Mouse (Mus musculus): ENCODE data around the gene Clca2. TPM values are rescaled to one million over a fixed set of nuclear protein-coding genes. Genes with fewer than 3 reads are reported as not detected.

Gene Clca2
- total and polyA plus RNA-seq, 2 experiments from 2014 or later, result not detected

GRCm38 (mm10) chr3:145049820-145050219 lies 49.4 kb downstream of the Clca2 start:
- no peaks in the 10 kb centered on the region for H3K27me3 ChIP-seq (ENCODE audit: insufficient read depth, low read length)
- no peak for TF ChIP-seq CTCF (IDR thresholded peaks at IDR 0.05; ENCODE audit: low read depth)
- H3K36me3 ChIP-seq (ENCODE audit: insufficient read depth), result no peaks in the 10 kb centered on the region
- no peak overlapping the region for H3K4me3 ChIP-seq (ENCODE audit: low read depth, low read length)
- WGBS, result 87% methylated on average over 3 of the region's 3 CpGs
- DNase-seq (no peak), ATAC-seq (no peak)
- no peak overlapping the region for H3K27ac ChIP-seq (ENCODE audit: low read depth, low read length)
- no peaks in the 10 kb centered on the region for H3K9me3 ChIP-seq (ENCODE audit: low read length)
- no peaks in the 10 kb centered on the region for H3K4me1 ChIP-seq (ENCODE audit: insufficient read depth)
- H3K9ac ChIP-seq, result no peak overlapping the region
- no peak overlapping the region for H3K4me2 ChIP-seq (ENCODE audit: low read depth)

DNA sequence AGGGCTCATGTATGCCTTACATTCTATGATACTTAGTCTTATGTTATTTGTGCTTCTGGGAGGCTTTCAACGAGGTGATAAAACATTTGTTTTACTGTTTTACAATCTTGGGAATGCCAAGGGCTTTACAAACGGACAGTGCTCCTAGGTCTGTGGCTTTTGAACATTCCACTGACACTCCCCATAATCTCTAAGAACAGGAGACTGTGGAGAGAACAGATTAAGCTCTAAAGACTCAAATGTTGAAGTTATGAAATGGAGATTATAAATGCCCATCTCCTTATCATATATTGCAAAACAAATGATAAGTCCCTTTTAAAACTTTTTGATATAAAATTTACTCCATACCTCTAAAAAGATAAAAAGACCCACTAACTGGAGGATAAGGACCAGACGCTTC lies 60.4 kb downstream of the Clca2 start:
- Histone ChIP-seq H3K36me3 (ENCODE audit: insufficient read depth) (no peaks in the 10 kb centered on the region), H3K4me1 (ENCODE audit: insufficient read depth) (no peaks in the 10 kb centered on the region), H3K27ac (ENCODE audit: low read depth, low read length) (no peak overlapping the region), H3K9me3 (ENCODE audit: low read length) (no peaks in the 10 kb centered on the region), H3K27me3 (ENCODE audit: insufficient read depth, low read length) (no peaks in the 10 kb centered on the region), H3K4me2 (ENCODE audit: low read depth) (no peak overlapping the region), H3K9ac (no peak overlapping the region), H3K4me3 (ENCODE audit: low read depth, low read length) (no peak overlapping the region)
- DNase-seq, result no peak
- WGBS, result 69% methylated on average over 3 of the region's 3 CpGs
- TF ChIP-seq CTCF (IDR thresholded peaks at IDR 0.05; ENCODE audit: low read depth), result no peak
- no peak for ATAC-seq

GRCm38 (mm10) chr3:145032676-145033075 lies 66.6 kb downstream of the Clca2 start, which contains the start of gene Clca1:
Gene Clca1 (minus strand): TSS chr3:145032776.
- no peak for ATAC-seq
- H3K9me3 ChIP-seq (ENCODE audit: low read length), result no peaks in the 10 kb centered on the region
- no peak within 1 kb of the TSS for H3K9ac ChIP-seq
- DNase-seq, result no peak
- TF ChIP-seq CTCF (IDR thresholded peaks at IDR 0.05; ENCODE audit: low read depth), result no peak
- H3K27me3 ChIP-seq (ENCODE audit: insufficient read depth, low read length), result no peaks in the 10 kb centered on the region
- no peak within 1 kb of the TSS for H3K4me2 ChIP-seq (ENCODE audit: low read depth)
- no peaks in the 10 kb centered on the region for H3K4me1 ChIP-seq (ENCODE audit: insufficient read depth)
- H3K27ac ChIP-seq (ENCODE audit: low read depth, low read length), result no peak within 1 kb of the TSS
- no peak within 1 kb of the TSS for H3K4me3 ChIP-seq (ENCODE audit: low read depth, low read length)
- no peaks in the 10 kb centered on the region for H3K36me3 ChIP-seq (ENCODE audit: insufficient read depth)

GRCm38 (mm10) chr3:145028036-145028435 lies 71.2 kb downstream of the Clca2 start:
- H3K9me3 ChIP-seq (ENCODE audit: low read length), result no peaks in the 10 kb centered on the region
- 72% methylated on average over 3 of the region's 3 CpGs for WGBS
- H3K4me3 ChIP-seq (ENCODE audit: low read depth, low read length), result no peak overlapping the region
- H3K27ac ChIP-seq (ENCODE audit: low read depth, low read length), result no peak overlapping the region
- no peak for TF ChIP-seq CTCF (IDR thresholded peaks at IDR 0.05; ENCODE audit: low read depth)
- no peak for ATAC-seq
- H3K4me2 ChIP-seq (ENCODE audit: low read depth), result no peak overlapping the region
- H3K9ac ChIP-seq, result no peak overlapping the region
- DNase-seq, result no peak
- no peaks in the 10 kb centered on the region for H3K36me3 ChIP-seq (ENCODE audit: insufficient read depth)
- no peaks in the 10 kb centered on the region for H3K27me3 ChIP-seq (ENCODE audit: insufficient read depth, low read length)
- H3K4me1 ChIP-seq (ENCODE audit: insufficient read depth), result no peaks in the 10 kb centered on the region

DNA sequence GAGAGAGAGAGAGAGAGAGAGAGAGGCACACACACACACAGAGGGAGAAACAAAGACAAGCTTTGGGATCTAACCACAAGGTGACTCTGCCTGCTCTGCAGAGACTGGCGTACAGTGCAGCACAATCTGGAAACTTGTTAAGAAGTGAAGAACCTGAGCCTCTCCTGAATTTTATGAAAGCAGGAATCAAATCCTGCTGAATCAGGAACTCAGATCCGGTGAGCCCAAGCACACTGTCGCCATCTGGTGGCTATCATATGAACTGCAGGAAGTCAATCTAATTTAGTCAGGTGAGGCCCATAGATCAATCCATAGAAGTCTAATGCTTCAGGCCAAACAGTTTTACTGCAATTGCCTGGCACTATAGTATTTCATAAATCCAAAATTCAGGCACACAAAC lies 72.5 kb downstream of the Clca2 start:
- Histone ChIP-seq H3K27me3 (ENCODE audit: insufficient read depth, low read length) (no peaks in the 10 kb centered on the region), H3K27ac (ENCODE audit: low read depth, low read length) (no peak overlapping the region), H3K9ac (no peak overlapping the region), H3K4me3 (ENCODE audit: low read depth, low read length) (no peak overlapping the region), H3K36me3 (ENCODE audit: insufficient read depth) (no peaks in the 10 kb centered on the region), H3K4me1 (ENCODE audit: insufficient read depth) (no peaks in the 10 kb centered on the region), H3K4me2 (ENCODE audit: low read depth) (no peak overlapping the region), H3K9me3 (ENCODE audit: low read length) (no peaks in the 10 kb centered on the region)
- peak; percentile 91 for TF ChIP-seq CTCF (IDR thresholded peaks at IDR 0.05; ENCODE audit: low read depth)
- ATAC-seq (no peak), DNase-seq (peak; percentile 72)
- 30% methylated on average over 3 of the region's 3 CpGs for WGBS

Other genes starting within 250 kb of the Clca2 start
- gene Clca4b, start 166.9 kb downstream of the Clca2 start, total RNA-seq (2014; rRNA removed), result not detected in 2 replicates
- gene Clca4b, start 166.9 kb downstream of the Clca2 start, polyA plus RNA-seq (2015; fragmentation: Nextera tagmentation; extraction: Ambion mirVana), result not detected in 2 replicates
- not detected in 2 replicates for gene Clca4a, start 124.4 kb downstream of the Clca2 start, total RNA-seq (2014; rRNA removed)
- not detected in 2 replicates for gene Clca4a, start 124.4 kb downstream of the Clca2 start, polyA plus RNA-seq (2015; fragmentation: Nextera tagmentation; extraction: Ambion mirVana)
- not detected in 2 replicates for gene Clca1, start 66.7 kb downstream of the Clca2 start, total RNA-seq (2014; rRNA removed)
- not detected in 2 replicates for gene Clca1, start 66.7 kb downstream of the Clca2 start, polyA plus RNA-seq (2015; fragmentation: Nextera tagmentation; extraction: Ambion mirVana)
- gene Odf2l, start 19.1 kb upstream of the Clca2 start, total RNA-seq (2014; rRNA removed), result 13.1 and 16.8 TPM in 2 replicates
- gene Odf2l, start 19.1 kb upstream of the Clca2 start, polyA plus RNA-seq (2015; fragmentation: Nextera tagmentation; extraction: Ambion mirVana), result 8.1 and 9.2 TPM in 2 replicates
- gene Col24a1, start 193.0 kb upstream of the Clca2 start, total RNA-seq (2014; rRNA removed), result 2.2 and 11.7 TPM in 2 replicates
- gene Col24a1, start 193.0 kb upstream of the Clca2 start, polyA plus RNA-seq (2015; fragmentation: Nextera tagmentation; extraction: Ambion mirVana), result 0.20 and 0.35 TPM in 2 replicates

All from forebrain, postnatal 0 days (tissue).